Mouse (Mus musculus) ovary, adult 18-20 months (tissue): ENCODE measurements around the gene Ift22.

Experiments
- DNase-seq: peaks from one replicate; pipeline ENCODE4 v3.0.0; 2022; ENCODE audit warnings: low spot score, mixed read lengths

The Ift22 gene

DNA sequence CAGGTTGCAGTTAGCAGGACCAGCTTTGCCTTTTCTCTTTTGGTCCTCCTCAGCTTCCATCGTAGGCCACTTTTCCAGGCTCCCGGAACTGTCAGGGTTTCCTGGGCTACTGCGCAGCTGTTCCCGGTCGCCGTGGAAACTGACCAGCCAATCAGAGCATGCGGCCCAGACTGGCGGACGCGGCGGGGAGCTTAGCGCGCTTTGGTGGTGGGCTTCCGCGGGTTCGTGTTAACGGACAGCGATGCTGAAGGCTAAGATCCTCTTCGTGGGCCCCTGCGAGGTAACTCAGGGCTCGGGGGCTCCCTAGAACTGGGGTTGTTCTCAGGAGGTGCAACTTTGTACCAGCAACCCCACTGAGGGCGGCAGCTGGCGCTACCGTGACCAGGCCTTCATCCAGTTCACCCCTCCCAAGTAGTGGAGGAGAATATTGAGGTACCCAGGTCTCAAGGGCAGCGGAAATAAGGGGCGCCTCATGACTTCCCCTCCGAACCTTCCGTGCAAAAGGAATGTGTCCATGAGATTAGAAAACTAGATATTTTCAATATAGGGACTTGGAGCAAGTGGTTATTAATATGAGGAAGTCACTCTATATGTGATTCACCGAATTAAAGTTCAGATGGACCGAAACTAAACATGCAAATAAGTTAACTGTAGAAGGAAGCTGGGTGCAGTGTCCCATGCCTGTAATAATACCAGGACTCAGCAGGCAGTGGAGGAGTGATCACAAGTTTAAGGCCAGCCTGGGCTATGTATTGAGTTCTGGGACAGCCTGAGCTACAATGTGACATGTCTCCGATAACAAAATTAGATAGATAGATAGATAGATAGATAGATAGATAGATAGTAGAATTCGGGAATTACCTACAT lies at the start of gene Ift22:
Ift22 (plus strand) TSS at position 160 of the 867 bp plus-strand sequence.
- DNase-seq, result peak; percentile 84

DNA sequence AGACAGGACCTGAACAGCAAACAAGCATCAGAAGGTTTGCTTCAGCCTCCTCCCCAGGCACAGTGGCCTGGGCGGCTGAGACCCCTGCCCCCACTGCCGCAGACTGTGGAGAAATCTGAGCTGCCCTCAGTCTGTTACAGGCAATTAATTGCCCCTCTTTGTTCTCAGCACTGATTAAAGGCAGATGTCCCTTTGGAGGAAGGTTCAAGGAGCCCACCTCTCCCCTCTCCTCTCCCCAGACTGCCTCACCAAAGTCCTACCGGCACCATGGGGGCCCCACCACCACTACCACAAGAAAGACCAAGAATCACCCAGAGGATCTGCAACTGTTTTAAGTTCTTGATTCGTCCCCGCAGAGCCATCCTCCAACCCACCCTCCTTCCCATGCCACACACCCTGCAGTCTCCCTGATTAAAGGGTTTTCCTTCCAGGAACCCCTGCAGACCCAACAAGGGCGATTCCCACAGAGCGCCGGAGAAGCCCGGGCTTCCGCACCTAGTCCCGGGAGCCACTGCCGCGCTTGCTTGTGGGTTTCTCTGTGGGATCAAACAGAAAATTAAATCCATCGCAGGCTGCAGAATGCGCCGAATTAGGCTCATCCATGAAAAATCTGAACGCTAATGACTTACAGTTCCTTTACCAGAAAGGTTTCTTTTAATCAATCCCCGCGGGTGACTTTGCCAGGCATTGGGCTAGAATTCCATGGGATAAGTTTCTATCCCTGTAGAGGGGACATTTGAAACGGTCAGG lies 46.6 kb upstream of the Ift22 start:
- DNase-seq, result no peak

DNA sequence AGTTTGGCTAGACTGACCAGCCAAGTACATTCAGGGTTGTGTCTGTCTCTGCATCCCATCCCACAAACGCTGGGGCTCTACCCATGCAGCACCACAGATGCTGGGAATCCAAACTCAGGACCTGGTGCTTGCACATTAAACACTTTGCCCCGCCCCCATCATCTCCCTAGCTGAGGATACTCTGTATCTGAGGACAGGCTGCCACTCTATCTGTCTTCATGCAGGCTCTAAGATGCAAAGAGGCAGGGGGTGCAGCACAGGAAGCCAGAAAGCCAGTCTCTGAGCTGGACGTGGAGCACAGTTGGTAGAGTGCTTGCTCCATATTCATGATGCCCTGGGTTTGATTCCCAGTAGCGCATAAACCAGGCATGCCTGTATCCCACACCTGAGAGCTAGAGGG lies 45.1 kb upstream of the Ift22 start:
- no peak for DNase-seq

DNA sequence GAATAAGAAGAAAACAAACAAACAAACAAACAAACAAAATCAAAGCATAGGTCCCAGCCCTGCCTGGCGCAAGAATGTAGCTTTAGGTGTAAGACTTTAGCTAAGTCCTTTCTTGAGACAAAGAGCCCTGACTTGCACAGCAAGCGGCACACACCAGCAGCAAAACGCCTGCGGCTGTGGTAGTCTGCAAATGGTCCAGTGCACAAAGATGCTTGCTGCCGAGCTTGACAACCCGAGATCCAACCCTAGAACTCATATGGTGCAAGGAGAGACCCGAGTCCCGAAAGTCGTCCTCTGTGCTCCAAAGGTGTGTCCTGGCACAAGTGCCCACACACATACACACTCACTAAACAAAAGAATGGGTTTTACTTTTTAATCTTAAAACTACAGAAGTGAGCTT lies 44.7 kb upstream of the Ift22 start:
- no peak for DNase-seq

DNA sequence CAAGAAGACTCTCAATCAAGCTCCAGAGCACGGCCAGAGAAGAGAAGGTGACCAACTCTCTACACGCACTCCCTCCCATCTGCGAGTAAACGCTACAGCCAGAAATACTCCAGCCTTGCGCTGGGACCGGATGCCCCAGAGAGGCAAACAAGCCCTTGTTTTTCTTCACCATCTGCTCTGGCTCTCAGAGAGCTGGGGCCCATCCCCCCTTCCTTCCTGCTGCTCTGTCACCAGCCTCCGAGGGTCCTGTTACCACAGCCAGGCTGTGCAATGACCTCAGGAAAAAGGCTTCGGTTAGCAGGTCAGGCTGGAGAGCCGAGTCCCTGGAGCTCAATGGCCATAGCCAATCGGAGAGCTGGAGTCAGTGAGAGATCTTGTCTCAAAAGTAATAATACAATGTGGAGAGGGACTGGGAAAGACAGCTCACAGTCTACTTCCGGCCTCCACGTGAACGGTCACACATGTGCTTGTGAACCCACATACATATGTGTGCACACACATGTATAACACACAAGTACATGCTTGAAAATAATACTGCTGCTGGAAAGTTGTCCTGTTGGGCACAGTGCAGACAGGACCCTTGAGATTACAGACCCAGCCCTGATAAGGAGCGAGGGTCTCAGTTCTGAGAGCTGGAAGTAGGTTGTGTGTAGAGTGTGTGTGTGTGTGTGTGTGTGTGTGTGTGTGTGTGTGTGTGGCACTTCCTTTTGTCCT lies 43.8 kb upstream of the Ift22 start:
- peak; percentile 21 for DNase-seq

DNA sequence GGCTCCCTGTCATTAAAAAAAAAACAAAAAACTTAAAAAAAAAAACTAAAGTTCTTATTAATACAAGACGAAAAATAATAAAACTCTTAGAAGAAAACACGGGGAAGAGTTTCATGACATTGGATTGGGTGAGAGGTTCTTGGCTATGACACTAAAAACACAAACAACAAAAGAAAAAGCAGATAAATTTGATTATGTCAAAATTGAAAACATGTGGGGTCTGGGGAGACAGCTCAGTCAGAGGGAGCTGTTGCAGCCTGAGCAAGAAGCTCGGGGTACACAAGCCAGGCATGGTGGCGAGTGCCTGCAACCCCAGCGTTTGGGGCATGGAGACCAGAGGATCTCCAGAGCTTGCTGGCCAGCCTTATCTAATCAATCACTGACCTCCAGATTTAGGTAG lies 40.2 kb upstream of the Ift22 start:
- DNase-seq, result no peak

DNA sequence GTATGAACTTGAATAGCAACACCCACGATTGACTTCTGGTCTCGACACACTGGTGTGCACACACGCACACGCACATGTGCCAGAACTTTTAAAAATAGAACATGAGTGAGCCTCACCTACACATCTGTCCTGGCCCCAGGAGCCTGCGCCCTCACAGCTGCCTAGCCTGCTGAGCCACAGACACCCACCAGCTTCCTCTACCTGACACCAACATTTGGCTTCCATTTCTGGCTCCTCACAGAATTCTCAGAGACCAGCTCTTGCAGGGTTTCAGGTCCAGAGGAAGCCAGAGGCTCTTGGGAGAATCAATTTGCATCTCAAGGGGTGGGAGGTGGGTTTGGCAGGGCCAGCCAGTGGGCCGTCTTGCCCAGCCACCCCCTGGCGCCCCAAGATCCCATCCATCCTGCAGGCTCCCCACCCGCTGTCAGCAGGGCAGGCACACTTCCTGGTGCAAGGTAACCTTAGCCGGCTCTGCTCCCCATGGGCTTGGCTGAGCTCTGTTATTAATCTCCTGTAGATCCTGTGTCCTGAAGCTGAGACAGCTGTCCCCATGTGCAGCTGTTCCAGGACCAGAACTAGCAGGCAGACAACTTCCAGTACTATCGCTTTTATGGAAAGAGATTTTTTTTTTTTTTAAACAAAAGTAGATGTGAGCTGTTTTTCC lies 38.4 kb upstream of the Ift22 start:
- DNase-seq, result no peak

DNA sequence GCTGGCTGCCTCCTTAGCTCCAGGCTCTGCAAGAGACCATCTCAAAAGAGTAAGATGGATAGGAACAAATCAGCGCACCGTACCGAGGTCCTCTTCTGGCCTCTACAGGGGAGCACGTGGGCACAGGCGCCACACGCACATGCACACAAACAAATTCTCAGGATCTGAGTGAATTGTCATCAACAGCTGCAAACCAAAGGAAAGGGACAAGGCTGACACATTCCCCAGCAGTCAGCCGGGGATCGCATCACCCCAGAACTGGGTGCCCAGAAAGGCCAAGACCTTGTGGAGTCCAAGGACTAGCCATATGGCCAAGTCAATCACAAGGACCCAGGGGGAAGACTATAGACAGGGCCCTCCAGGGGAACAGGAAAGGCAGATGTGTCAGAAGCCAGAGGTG lies 35.5 kb upstream of the Ift22 start:
- no peak for DNase-seq

DNA sequence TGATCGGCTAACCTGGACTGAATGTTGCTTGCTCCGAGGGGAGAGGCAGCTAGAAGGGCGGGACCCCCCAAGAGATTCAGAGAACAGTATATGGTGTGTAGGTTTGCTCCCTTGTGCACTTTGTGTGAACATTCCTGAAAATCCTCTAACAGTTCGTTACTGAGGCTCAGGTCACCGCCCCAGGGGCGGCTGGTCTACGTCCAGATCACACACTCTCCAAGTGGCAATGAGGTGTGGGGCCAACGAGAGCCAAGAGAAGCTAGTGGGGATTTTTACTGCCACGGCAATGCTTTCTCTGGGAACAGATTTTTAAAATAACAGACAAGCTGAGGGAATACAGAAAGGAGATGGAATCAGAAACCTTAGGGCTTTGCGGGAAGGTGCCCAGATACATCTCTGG lies 33.7 kb upstream of the Ift22 start:
- DNase-seq, result no peak

DNA sequence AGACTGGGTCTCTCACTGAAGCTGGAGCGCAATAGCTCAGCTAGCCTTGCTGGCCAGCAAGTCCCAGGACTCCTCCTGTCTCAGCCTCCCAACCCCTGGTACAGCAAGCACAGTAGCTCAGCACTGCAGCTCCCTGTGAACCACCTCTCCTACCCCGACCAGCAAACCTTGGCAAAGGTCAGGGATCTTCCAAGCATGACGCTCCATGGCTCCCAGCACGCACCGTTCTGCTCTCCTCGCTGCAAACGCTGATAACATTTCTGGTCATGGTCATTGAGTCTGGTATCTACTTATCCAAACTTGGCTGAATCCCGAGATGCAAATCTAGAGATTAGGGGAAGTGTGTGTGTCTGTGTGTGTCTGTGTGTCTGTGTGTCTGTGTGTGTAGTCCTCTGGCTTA lies 27.8 kb upstream of the Ift22 start:
- peak; percentile 9 for DNase-seq

DNA sequence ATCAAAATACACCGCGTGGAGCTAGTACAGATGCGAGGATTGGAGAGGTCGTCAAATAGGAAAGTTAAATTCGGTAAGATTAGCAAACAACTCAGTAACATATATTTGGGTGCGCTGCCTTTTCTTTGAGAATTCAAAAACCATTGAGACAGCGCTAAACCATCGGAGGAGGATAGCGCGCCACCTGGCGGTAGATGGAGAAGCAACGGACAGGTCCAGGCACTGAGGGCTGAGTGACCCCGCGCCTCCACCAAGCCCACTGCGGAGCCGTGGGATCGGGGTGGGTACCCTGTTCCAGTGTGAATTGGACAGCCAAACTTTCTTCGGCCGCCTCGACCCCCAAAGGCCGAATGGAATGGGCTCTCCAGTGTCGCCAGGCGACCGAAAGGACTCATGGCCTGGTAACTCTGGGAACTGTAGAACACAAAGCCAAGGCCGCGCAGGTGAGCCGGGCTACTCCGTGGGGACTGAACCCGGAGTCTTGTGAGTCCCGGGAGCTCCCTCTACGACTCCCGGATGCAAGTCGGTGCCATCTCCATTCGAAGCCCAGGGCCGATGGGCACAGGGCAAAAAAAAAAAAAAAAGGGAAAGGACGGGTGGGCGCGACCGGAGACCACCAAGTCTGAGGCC lies 26.5 kb upstream of the Ift22 start:
- DNase-seq, result peak; percentile 16

DNA sequence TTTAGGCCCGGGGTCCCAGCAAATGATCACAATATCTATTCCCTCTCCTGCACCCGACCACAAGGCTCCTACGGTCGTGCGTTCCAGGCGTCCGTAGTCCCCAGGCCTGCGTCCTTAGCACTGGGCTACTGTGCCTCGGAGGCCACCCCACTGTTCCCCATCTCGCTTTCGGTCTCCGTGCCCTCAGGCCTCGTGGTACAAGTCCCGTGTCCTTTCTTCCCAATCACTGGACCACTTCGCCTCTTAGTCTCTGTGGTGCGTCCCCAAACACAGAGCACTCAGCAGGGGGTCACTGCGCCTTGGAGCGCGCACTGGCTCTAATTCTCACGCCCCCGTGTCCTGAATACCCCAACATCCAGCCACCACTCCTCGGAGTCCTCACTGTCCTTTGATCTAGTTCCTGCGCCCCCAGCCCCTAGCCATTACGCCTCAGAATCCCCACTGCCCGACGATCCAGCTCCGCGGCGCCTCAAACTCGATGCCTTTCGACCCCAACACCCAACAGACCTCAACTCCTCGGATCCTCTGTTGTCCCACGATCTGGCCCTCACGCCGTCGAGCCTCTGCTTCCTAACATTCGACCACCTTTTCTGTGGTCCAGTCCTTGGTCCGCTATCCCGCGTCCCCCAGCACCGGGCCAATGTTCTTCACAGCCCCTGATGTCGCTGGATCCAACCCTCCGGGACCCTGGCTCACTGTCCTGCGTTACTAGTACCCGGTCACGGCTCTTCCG lies 25.7 kb upstream of the Ift22 start:
- no peak for DNase-seq

DNA sequence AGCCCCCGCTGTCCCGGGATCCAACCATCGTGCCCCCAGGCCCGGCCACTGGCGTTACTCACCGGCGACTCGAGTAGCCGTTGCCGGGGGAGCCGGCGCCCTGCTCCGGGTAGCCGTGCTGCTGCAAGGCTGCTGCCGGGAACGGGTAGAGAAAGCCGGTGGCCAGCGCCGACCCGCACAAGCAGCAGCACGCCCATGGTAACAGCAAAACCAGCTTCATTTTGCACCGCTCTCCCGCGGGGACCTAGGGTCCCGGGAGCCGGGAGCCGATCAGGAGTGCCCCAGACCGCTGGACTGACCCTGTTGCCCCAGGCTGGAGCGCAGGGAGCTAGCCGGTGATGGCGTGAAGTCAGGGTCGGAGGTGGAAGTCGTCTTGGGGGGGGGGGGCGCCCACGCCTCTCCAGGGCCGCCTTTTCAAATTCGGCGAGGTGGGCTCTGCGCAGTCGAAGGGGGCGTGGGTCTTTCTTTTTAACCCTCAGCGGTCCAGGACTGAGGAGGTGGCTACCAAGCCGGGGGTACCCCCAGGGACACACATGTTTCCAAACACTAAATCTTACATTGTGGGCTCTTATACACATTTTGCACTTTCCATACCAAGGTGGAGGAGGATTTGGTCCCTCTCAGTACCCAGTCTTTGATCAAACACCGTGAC lies 25.0 kb upstream of the Ift22 start, which contains the start of gene Col26a1:
Col26a1 (minus strand) TSS at position 422 of the 652 bp plus-strand sequence.
- no peak for DNase-seq

DNA sequence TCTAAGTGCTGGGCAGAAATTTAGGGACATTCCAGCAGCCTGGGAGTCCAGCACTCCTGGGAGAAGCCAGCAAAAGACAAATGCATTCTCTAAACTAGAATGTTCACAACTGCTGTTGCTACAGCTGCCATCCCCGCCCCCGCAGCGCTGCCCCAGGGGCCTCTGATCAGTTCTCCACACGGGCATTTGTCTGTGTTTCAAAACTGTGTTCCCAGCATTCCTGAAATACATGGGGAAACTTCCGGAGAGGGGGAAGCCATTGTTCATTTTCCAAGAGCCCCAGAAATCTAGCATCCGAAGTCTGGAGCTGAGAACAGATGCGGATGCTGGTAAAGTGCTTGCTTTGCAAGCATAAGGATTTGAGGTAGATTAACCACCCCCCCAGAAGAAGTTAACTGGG lies 21.0 kb upstream of the Ift22 start:
- DNase-seq, result no peak

DNA sequence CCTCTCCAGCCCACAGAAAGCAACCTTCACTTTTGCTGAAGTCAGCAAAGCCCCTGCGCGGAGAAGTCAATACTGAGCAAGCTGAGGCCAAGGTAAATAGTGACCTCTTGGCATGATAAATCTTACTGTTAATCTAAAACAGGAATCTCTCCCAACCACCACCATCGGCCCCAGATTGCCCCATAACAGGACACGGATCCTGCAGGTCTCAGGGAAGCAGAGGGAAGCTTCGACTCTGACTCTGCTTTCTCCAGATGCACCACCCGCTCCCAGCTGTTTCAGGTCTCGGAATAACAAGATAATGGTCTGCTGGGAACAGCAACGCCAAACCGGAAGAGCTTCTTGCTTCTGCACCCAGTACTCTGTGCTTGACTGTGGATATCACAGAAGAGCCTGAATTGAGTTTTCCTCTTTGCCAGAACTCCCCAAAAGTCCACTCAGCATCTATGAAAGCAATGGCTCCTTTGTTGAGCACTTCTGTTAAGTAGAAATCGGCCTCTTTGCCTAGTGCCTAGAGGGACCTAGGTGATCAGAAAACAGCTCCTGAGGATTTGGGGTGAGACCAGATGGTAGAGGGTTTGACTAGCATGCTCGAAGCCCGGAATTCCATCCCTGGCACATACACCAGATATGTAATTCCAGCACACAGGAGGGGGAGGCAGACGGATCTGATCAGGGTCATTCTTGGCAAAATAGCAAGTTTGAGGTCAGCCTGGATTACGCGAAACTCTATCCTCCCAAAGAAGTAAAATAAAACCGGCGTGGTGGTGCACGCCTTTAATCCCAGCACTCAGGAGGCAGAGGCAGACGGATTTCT lies 19.2 kb upstream of the Ift22 start:
- no peak for DNase-seq

DNA sequence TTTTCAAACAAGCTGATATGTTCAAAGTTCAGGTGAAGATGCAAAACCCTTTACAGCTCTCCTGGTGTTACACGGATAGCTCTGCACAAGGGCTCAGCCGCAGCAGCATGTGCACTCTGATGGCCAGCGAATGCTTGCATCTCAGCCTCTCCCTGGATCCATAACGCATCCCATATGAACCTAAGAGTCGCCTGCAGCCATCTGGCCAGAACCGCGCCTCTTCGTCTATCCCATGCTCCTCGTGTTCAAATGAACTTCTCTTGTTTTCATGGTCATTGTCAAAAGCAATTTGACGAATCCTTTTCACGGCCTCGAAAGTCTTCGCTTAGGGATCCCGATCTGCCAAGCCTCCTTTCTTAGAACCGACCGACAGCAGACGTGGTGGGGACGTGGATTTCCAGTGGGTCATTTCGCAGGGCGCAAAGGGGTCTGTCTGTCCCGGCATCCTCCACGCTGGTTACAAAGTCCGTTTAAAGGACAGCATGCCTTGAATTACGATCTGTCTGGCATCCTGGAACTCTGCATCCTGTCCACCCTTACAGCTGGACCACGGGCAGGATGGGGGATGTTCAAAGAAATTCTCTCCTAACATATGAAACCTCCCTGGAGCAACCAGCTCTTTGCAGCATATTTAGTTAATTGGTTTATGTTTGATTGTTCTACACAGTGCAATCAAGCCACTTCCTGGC lies 13.0 kb upstream of the Ift22 start:
- no peak for DNase-seq

DNA sequence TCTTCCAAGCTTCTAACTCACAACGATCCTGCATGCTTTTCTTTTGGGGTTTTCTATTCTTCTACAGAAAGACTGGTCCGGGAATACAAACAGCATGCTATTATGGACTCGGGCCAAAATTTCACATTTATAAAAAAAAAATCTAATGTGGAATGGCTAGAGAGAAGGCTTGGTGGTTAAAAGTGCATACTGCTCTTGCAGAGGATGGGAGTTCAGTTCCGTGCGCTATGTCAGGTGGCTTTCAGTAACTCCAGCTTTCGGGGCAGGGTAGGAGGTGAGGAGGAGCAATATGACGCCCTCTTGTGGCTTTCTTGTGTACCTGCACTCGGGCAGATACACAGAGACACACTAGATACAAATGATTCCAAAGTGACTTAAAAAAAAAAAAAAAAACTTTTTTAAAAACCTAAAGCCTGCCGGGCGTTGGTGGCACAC lies 12.4 kb upstream of the Ift22 start:
- no peak for DNase-seq

DNA sequence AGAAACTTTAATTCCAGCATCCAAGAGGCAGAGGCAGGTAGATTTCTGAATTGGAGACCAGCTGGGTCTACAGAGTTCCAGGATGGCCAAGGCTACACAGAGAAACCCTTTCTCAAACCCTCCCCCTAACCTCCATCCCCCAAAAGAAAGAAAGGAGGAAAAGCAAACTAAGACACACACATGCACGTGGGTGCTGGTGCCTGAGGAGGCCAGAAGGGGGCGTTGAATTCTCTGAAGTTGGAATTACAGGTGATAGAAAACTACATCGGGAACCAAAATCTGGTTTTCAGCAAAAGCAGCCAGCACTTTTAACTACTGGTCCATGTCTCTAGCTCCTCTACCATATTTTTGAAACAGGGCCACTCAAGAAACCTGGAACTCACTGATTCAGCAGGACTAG lies 3.3 kb upstream of the Ift22 start:
- no peak for DNase-seq

DNA sequence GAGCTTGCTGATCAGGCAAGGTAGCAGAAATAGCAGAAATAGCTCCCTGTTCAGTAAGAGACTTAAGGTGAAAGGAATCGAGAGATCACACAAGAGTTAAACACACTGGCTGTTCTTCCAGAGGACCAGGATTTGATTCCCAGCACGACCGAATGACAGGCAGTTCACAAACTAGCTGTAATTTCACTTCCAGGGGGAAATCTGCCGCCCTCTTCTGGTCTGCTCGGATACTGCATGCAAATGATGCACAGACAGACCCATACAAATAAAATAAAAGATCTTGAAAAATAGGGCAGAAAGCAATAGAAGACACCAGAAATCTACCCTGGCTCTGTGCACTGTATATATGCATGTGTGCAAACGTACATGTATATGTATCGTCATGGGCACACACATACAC lies 2.3 kb upstream of the Ift22 start:
- no peak for DNase-seq
